Mouse (Mus musculus) frontal cortex, adult 2 months (tissue): ENCODE measurements at regions not wholly inside any gene's neighbourhood (a gene's known extent, or its start where the extent isn't known, plus 50 kb on each side); places are given as distances from the start of the nearest gene placed in this dataset.

ENCODE experiments used
- DNase-seq, 2 experiments: peaks; one replicate each; pipeline ENCODE4 v3.0.0; 2022; ENCODE audit warnings: low spot score in 1 of 2; ENCODE audit errors: extremely low spot score in 1 of 2

DNA sequence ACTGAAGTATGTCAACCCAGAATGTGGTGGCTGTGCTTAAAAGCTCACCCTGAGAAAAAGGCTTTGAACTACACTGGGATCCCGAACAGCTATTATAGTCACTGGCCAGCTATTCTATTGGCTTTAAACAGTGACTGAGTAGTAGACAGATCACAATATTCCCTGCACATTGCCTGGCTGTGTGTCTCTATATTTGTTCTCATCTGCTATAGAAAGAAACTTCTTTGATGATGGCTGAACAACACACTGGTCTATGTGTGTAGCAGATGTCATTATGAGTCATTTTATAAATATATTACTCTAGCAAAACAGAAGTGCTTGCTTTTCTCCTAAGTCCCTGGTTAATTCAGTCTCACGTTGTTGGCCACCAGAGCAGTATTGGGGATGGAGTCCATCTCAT is 152.1 kb upstream of the Slco6d1 start:
- peak in 1 of 2 experiments; percentile 34 for DNase-seq

DNA sequence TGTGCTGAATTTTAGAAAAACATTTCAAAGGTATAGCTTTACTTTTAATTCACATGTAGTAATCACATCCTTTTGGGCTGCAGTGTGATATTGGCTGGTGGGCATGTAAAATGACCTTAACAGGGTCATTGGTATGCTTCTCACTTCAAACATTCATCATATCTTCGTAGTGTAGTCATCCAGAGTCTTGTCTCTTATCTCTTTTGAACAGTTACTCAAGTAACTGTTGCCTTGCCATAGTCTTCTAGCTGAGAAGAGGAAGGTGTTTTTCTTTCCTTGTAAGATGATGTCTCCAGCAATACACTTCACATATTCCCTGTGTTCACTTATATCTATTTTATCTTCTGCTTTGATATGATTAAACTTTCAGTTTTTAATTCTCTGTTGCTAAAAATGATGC is 150.7 kb upstream of the Slco6d1 start:
- no peak for DNase-seq

DNA sequence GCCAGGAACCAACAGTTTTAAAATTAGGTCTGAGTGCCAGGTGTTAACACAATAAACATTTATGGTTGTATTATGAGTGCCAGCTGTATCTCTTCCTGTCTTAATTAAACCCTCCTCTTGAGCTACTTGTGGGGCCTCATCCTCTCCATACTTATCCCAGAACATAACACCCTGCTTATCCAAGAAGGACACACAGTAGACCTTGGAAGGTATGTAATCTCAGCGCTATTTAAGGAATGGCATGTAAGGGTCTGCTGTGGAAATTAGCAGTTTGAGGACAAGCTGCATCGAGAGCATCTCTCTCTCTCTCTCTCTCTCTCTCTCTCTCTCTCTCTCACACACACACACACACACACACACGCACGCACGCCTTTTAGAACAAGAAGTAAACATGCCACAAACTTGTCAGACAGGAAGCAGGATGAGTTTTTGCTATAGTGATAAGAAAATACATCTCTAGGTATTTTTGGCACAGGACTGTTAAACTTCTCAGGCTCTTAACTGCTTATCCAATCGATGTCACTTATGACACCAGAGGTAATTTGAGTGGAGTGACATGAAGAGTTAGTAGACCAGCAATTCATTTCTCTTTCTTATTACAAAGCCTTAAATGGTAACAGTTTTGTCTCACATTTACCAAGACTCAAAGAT is 146.8 kb upstream of the Slco6d1 start:
- no peak for DNase-seq

DNA sequence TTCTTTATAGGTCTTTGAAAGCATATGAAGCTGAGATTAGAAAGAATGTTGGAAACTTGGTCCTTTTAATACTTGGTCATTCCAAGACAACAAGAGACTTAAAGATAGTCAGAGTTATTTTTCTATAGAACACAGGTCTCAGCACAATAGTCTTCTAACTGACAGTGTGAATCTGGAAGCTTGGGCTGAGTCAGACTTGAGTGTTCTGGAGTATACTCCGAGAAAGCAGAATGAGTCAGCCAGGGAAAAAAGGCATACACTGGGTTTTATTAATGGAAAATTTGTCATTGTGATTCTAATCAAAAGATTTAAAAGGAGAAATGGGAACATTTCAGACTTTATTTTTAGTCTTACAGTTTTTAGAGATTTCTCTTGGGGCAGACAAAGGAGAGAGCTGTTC is 145.4 kb upstream of the Slco6d1 start:
- peak in 1 of 2 experiments; percentile 59 for DNase-seq

DNA sequence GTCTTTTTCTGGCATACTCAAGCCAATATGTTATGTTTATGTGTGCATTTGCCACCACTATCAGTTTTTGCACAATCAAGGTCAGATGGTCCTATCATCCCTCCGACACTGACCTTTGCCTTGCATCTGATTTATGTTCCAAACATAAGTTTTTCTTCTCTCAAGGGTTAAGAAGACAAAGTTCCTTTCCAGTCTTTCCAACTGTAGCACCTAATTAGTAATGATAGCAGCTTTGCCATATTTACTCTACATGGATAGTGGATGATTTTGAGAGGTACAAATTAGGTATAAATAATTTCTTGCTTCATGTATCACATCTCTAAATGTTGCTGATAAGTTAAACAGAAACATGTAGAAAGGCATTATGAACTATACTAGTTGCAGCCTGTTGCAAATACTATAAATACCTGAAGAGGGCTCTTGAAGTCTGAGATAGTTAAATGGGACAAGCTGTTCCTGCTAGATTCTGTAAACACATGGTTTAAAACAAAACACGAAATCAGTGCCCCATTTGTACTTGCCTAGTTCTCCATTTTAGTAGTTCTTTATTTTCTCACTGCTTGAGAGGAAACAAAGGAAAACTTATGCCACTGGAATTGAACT is 141.4 kb upstream of the Slco6d1 start:
- DNase-seq = no peak

DNA sequence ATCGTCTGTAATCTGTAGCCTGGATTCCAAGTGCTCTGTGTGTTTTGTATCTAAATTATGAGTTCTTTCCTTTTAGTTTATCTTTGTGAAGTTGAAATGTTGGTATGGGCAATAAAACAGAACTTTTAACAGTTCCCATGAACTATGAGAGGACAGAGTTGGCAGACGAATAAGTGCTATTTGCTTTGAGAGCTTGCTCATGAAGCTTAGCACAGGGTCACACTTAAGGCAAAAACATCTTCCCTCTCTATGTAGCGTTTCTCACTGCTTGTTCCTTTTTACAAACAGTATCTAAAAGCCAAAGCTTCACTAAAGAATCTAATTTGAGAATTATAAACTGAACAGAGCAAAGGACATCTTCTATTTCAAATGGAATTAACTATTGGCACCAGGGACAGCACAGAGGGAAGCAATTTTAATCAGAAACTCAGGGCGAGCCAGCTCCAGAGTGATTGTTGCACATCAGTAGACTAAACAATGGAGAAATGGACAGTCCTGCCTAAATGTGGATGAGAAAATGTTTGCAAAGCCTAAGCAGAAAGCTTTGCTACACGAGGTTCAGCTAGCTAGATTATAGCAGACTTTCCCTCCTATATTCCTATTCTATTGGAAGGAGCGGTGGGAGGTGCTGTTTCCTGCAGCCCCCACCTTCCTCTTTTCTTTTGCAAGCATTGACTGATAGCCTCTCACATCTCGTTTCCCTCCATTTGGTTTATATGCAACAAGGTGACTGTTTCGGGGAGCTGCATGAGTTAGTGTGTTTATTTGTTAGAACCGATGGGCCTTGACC is 140.5 kb upstream of the Slco6d1 start:
- no peak for DNase-seq

DNA sequence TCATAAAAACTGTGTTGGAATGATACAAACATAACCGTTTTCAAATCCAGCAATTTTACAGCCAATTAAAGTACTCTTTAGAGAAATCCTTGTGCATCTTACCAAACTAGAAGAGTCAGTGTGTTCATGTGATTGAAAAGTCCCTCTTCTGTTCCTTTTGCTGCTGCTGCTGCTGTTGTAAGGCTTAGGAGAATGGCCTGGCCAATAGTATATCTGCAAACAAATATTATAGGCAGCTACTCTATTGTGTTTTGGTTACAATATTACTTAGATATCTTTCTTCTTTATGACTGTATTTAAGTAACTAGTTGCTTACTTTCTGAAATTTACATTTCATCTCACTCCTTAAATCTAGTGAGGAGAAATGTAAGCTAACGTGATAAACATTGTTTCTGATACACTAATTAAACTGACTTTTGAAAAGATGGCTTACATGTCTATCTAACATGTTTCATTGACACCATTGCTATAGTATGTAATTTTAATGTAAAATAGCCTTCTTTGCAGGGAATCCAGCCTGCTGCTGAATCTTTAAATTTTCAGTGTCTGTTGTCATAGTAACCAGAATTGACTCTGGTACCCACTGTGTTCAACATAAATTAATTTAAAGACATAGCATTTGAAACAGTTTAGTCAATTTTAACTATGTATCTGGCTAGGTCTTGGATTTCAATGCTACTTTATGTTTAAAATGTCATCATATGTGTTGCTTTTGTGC is 139.7 kb upstream of the Slco6d1 start:
- no peak for DNase-seq

DNA sequence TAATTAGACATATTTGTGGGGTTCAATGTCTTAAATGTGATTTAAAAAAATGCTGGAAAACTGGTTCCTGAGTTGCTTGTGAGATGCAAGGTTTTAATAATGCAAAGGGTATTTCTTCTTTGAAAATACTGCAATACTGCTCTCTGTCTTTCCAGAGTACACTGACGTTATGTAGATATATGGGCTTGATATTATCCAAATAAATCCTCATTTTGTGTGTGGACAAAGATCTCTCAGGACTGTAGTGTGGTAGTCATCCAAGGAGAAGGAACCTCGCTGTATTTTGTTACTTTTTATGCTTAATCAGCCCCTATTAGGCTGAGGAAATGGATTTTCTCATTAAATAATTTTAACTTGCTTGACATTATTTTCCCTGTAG is 139.2 kb upstream of the Slco6d1 start:
- DNase-seq = no peak

DNA sequence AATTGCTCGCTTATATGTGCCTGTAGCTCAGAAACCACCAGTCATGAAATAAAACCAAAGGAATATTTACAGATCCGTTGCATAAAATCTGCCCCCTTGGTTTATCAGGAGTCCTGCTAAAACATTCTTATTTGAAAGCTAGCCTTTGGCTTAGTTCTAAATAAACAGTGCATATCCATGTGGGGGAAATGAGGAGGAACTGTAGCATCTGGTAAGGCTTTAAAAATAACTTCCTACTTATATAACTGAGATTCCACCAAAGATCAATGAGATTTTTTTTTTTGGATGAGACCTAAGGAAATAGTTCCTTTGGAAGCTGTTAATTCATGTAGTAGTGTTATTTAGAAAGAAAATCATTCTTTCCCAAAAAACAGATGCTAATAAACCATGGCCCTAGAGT is 117.8 kb upstream of the Slco6d1 start:
- DNase-seq = peak in 1 of 2 experiments; percentile 24

DNA sequence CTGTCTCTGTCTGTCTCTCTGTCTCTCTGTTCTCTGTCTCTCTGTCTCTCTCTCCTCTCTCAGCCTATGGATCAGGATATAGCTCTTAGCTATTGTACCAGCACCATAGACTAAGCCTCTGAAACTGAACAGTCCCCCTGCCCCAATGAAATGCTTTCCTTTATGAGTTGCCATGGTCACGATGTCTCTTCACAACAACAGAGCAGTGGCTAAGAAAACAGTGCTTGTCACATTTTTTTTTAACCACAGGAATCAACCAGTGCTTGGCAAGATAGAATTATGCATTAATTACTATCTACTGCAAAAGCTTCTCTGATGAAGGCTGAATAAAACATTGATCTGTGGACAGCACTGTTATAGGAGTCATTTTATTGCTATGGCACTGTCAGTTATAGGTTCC is 114.6 kb upstream of the Slco6d1 start:
- no peak for DNase-seq

DNA sequence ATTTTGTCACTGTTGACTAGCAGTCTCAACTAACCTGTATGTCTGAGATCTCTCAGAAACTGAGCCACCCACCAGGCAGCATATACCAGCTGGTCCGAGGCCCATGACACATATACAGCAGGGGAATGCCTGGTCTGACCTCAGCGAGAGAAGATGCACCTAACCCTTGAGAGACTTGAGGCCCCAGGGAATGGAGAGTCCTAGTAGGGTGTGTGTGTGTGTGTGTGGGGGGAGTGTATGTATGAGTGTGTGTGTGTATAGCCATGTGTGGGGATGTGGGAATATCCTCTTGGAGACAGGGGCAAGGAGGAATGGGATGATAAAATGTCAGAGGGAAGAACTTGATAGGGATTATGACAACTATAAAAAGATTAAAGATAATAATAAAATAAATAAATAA is 113.4 kb upstream of the Slco6d1 start:
- no peak for DNase-seq

DNA sequence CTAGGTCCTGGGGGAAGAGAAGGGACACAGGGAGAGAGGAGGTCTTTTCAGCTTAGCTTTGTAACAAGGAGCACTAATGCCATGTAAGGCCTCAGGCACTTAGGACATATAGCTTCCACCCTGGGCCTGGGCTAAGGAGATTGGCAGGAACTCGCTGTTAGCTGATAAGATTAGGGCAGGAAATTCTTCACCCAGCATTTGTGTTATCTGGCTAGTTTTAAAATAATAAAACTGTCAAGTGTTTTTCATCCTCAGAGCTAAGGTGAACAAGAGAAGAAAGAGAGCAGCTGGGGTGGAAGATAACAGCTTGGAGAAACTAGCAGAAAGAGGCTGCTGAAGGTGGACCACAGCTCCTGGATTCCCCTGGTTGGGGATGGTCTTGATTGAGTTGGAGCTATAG is 111.0 kb upstream of the Slco6d1 start:
- no peak for DNase-seq

DNA sequence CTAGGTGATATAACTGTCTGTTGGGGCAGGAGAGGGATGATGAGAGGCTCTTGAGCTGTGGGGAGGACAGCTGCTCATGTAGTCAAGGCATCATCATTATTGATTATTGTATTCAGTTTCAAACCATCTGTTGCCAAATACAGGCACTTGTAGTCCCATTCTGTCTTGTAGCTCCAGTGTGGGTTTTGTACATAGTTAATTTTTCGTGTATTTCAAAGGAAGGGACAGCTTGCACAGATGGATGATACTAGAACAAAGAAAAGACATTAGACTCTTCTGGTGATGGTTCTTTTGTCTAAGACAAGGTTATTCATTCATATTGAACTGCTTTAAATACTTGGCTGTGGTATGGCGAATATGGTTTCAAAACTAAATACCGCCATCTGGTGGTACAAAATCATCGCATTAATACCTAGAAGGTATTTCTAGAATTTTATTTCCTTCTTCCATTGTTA is 70.8 kb upstream of the Slco6d1 start:
- DNase-seq = peak; percentile 3 to 89

DNA sequence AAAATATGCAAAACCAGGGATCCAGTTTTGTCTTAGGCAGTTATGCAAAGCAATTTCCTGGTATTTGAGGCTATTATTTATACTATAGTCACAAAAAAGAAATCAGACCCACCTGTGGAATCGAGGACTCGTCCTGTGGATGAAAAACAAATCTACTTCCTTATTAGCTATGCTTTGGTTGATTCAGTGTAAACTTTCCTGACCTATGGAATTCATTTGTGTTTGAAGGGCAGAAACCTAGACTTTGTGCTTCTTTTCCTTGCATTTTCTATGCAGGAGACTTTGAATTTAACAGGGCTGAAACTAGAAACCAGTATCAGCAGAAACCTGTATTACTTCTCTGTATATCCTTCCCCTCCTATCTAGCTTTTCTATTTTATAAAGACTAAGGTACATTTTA is 70.2 kb upstream of the Slco6d1 start:
- DNase-seq = no peak

DNA sequence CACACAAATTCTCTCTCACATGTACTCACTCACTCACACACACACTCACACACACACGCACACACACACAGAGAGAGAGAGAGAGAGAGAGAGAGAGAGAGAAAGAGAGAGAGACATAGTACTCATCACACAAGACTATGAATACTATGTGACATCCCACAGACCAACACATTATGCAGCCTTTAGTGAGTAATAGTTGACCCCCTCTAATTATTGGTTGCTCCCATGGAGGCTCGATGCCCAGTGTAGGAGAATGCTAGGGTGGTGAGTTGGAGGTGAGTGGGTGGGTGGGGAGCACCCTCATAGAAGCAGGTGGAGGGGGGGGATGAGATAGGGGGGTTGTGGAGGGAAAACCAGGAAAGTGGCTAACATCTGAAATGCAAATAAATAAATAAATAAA is 69.4 kb upstream of the Slco6d1 start:
- DNase-seq = no peak
